Mouse (Mus musculus) ES-CJ7 (cell line): ENCODE measurements around the gene Commd9.

Source experiments
- DNase-seq: peaks from one replicate; pipeline ENCODE4 v3.0.0; 2011; ENCODE audit warnings: low read depth, low spot score

The Commd9 gene

GRCm38 (mm10) chr2:101885768-101886438 lies at the start of gene Commd9:
Commd9 (plus strand) TSS chr2:101886247.
- peak; percentile 93 for DNase-seq

- DNase-seq, result no peak
Observed at GRCm38 (mm10) chr2:101842756-101843155, 43.3 kb upstream of the Commd9 start.

- DNase-seq, result no peak
Observed at GRCm38 (mm10) chr2:101854792-101855191, 31.3 kb upstream of the Commd9 start.

DNA sequence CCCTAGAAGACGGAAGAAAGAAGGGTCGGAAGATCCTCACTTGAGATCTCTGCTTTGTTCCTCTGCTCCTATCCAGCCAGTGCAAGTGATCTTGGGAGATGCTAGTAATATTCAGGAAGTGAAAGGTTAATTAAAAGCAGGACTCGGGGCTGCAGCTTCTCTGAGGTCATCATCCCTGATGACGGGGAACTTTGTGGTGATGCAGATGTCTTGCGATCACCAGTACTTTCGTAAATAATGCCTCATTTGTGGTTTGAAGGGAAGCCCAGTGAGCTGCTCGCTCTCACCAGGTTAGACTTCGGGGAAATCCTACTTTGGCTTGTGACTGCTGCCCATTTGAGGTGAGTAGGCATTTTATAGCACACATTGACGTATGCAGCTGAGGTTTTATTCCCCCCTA lies 29.9 kb upstream of the Commd9 start:
- no peak for DNase-seq

DNA sequence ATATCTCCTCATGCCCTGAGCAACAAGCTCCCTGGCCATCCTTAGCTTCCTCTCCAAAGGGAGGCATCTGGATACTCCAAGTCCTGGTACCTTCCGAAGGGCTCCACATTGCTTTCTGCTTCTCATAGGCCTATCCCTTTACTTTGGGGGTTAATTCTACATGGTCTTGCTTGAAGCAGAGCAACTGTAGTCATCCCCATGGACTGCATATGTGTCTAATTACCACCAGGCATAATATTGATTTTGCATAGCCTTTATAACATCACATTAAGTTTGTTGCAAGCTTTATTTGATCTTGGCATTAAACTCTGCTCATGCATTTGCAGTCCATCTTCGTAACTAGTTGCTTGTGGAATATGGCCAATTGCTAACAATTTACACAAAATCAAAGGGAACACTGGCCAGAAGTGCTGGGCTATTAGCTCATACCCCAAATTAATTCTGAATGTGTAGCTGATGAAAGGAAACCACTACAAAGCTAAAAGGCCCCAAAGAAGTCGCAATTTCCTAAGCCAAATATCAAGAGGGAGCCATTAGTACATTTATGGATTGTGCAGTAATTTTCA lies 25.0 kb upstream of the Commd9 start:
- no peak for DNase-seq

DNA sequence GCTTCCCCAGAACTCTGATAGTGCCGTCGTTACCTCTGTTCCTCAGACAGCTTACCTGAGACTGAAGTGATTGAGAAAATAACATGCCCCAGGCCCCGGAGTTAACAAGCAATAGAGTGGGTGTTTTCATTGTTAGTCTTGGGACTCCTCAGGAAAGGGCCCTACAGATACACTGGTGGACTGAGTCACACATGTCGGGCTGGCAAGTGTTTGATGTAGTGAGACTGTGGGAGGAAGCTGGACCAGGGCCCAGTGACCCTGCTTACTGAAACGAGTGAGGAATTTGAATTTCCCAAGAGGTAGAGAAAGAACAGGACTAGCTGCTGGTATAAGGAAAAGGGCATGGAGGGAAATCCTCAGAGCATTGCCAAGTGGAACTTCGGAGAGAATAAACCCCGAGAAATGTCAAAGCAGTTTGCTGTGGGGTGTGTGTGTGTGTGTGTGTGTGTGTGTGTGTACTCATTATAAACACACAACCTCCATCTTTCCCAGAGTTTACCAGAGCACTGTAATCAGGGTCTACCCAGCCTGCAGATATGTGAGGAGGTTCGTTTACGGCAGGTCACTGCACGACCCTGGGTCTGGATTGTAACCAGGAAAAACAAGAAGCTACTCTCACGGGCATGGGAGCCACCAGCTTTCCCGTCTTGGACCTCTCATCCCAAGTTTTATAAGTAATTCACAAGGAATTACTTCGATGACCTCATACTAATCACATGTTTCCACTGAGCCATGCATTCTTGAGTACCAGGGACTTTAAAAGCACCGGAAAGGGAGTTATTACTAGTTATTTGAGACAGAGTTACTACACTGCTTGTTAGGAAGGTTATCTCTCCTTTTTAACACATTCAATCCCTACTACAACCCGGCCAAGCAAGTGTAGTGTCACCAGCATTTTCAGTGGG lies 23.6 kb upstream of the Commd9 start:
- DNase-seq, result no peak

DNA sequence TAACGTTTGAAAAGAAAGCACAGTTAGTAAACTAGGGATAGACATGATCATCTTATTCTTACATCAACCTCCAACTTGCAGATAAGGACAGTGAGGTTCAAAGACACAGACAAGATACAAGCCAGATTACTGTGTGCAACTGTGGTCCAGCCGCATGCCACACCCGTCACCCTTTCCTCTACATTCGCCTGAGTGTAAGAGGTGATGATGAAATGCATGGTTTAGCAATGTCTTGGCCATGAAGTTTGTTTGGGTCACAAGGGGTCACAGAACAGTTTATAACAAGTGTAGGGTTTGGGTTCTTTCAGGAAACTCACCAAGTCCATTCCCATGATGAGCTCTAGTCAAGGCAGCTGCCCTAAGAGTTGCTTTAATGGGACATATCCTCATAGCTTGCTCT lies 17.4 kb upstream of the Commd9 start:
- DNase-seq, result no peak

- DNase-seq, result peak; percentile 61
Observed at GRCm38 (mm10) chr2:101871179-101871578, 14.9 kb upstream of the Commd9 start.

GRCm38 (mm10) chr2:101881471-101882162 lies 4.4 kb upstream of the Commd9 start:
- DNase-seq, result no peak

DNA sequence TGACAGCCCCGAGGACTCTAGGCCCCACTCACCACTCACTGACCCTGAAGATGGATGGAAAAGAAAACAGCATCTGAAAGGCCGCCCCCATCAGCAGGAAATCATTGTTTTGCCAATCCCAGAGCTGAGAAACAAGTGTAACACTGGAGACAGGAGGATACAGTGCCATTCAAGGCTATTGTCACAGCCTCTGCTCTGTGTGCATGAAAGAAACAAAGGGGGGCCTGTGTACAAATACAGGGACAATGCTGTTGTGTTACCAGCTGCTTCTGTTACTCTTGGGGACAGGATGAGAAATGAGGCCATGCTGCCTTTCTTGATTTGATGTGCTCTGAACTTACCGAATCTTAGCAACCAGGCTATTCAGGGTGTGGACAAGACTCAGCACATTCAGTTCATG lies 3.0 kb upstream of the Commd9 start, which contains the start of gene Prr5l:
Gene Prr5l (minus strand): TSS at position 30 of the 400 bp plus-strand sequence.
- no peak for DNase-seq

DNA sequence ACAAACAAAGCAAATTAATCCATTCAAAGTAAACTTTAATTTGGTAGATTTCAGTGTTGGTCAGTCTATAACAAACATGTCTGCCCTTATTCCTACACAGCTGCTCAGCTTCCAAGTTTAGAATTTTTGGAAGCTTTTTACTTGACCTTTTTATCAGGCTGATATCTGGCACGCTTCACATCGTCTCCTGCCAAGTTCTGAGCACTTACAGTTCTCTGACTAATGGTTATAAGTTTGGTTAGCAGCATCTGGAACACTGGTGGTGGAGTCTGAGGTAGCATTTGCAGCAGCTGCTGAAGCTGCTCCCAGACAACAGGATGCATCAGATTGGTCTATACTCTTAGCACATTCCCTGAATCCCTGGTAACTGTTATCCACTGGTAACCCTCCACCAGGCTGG lies 1.8 kb upstream of the Commd9 start:
- DNase-seq, result no peak

DNA sequence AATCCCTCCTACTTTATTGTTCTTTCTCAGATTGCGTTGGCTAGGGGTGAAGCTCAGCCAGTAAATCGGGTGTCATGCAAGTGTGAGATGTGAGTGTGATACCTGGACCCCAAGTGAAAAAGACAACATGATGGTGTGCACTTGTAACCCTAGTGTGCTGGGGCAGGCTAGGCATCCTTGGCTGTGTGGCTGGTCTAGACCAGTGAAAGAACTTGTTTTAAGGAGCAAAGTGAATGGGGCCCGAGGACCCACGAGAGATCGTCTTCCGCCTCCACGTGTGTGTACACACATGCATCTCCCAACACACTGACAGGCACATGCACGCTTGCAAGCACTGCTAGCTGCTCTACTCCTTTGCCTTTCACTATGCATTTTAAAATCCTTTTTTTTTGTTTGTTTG lies 2.8 kb downstream of the Commd9 start:
- DNase-seq, result no peak

DNA sequence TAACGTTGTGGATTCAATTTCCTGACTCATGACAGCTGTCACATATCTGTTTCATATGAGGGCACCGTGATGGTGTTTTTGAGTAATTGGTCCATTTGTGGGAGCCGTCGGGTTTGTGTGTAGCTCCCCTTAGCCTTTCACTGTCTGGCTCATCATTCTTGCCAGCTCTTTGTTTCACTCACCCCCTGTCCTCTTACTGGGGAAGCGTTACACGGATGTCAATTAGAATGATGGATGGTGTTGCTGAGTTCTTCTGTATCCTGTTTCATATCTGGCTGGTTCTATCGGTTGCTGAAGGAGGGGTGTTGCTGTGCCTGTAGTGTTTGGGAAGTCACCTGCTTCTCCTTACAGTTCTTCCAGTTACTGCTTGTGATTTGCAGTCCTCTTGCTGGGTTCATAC lies 5.1 kb downstream of the Commd9 start:
- DNase-seq, result no peak

DNA sequence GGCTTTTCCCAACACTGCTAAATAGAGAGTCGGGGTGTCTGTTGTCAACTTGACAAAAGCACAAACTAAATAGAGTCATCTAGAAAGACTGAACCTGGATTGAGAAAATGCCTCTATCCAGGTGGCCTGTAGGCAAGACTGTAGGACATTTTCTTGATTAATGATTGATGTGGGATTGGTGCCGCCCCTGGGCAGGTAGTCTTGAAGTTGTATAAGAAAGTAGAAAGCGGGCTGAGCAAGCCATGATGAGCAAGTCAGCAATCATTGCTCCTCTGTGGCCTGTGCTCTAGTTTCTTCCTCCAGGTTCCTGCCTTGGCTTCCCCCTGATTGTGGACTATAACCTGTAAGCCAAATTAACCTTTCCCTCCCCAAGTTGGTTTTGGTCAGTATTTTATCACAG lies 8.1 kb downstream of the Commd9 start:
- no peak for DNase-seq

GRCm38 (mm10) chr2:101896425-101897204 lies 10.6 kb downstream of the Commd9 start:
- no peak for DNase-seq

DNA sequence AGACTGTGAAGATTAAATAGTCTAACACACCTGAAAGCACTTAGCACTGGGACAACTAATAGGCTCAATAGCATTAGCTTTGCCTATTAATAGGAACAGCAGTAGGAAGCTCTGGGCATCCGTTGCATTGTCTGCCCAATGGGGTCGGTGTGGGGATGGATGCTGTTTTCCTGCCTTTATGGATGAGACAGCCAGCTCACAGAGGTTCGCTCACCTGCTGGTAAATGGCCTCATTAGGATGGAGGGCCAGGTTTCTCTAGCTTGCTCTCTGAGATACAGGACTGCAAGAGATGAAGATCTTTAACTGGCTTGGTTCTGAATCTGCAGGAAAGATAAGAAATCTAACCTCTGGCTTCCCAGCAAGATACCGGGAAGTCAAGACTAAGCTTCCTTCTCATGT lies 16.1 kb downstream of the Commd9 start:
- no peak for DNase-seq

DNA sequence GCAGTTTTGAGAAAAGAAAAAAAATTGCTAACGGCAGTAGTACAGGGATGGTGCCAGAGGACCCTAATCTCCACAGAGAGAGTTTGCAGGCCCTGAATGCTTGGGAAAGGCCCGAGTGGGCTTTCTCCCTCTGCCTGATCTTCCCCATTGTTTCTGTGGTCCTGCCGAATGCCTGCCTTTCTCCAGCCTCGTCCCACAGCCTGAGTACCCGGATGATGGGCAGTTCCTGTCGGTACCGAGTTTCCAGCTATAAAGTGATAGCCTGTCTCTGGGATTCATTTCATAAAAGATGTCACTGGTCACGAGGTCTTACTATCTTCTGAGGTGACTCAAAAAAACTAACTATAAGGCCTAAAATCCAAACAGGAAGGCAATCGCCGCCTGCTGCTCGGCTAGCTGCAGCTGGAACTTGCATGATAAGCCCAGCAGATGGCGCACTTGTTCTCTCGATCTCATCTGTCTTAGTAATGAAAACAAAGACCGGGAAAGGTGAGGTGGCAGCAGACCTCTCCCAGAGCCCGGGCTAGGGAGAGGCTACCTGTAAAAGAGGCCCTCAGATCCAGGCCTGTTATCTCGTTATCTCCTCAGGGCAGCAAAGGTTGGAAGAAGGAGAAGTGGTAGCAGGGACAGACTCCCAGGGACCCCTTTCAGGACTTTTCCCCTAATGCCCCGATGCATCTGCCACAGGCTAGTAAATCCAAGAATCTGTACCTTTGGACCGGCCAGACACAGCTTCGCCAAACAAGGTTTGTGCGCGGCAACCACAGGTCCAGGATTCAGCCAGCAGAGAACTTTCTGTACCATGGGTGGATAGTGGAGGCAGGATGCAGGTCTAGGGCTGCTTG lies 19.7 kb downstream of the Commd9 start:
- DNase-seq, result peak; percentile 86

GRCm38 (mm10) chr2:101906379-101906690 lies 20.3 kb downstream of the Commd9 start:
- DNase-seq, result no peak

DNA sequence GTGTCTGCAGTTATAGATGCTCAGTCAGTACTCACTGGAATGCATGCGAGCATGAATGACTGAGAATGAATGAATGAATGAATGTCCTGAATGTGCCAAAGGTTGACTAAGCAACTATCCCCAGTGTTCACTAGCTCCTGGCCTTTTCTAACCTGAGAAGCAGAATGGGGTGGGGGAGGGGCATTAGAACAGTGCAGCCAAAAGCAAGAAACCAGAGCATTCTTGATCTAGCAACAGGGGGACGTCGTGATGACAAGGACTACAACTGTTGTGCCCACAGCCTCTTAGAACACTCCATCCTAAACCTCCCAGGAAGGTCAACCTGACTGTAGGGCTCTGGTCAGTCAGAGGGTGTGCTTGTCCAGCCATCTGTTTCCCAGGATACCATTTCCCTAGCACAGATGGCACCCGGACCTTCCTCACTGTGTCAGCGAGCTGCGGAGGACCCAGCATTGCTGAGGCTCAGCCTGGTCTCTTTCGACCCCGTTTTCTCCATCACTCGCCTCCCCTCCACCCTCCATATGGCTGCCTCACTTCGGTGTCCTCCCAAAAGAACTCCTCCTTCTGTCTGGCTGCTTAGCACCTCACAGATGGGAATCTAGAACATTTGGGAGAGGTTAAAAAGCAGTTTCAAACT lies 21.5 kb downstream of the Commd9 start:
- DNase-seq, result no peak

DNA sequence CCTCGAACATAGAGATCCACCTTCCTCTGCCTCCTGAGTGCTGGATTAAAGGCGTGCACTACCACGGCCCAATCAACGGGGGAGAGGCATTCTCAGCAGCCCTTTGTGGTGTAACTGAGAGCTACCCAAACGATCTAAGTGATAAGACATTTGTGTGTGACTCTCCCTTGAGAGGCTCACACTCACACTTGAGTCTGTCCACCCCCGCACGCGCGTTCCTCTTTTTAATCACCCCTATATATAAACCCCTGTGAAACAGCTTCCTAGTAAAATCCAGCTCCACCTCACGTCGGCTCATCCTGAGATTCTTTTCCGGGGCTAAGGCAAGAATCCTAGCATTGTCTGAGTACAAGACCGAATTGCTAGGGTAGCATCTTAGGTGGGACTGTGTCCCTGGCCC lies 22.7 kb downstream of the Commd9 start:
- DNase-seq, result no peak
